Mouse (Mus musculus): ENCODE results near the gene Zfp26. TPM values are rescaled to one million over a fixed set of nuclear protein-coding genes. Genes with fewer than 3 reads are reported as not detected.

The Zfp26 gene
- polyA plus RNA-seq (2016; fragmentation: Nextera tagmentation; extraction: Ambion mirVana): 16.5 and 25.9 TPM in 2 replicates

- DNase-seq (ENCODE audit: low spot score): peak; percentile 82
- peaks cover 36% of the 10 kb centered on the region for H3K36me3 ChIP-seq
- H3K9me3 ChIP-seq: no peaks in the 10 kb centered on the region
- H3K4me1 ChIP-seq (replicated peaks): peaks cover 16% of the 10 kb centered on the region
- H3K4me3 ChIP-seq: peak within 1 kb of the TSS; percentile 88
- peak within 1 kb of the TSS; percentile 96 for H3K27ac ChIP-seq
- no peaks in the 10 kb centered on the region for H3K27me3 ChIP-seq (ENCODE audit: insufficient read depth, poor library complexity, severe bottlenecking)
- under 1% methylated on average over 48 of the region's 48 CpGs for WGBS
These were observed at the start of gene Zfp26 for GRCm38 (mm10) chr9:20459377-20460317. TSS of gene Zfp26 (minus strand) at chr9:20460162.

- Histone ChIP-seq H3K36me3 (peaks cover 96% of the 10 kb centered on the region), H3K4me1 (replicated peaks) (peaks cover 5% of the 10 kb centered on the region; the same call in 1 of the 2 replicates), H3K4me3 (no peak overlapping the region), H3K9me3 (no peaks in the 10 kb centered on the region), H3K27me3 (ENCODE audit: insufficient read depth, poor library complexity, severe bottlenecking) (no peaks in the 10 kb centered on the region), H3K27ac (no peak overlapping the region)
- 84% methylated on average over 3 of the region's 3 CpGs for WGBS
- DNase-seq (ENCODE audit: low spot score): no peak
These were observed 49.7 kb upstream of the Zfp26 start for GRCm38 (mm10) chr9:20509676-20510075.

- no peak overlapping the region for H3K27ac ChIP-seq
- no peaks in the 10 kb centered on the region for H3K9me3 ChIP-seq
- H3K4me1 ChIP-seq (replicated peaks): no peaks in the 10 kb centered on the region
- no peak overlapping the region for H3K4me3 ChIP-seq
- no peaks in the 10 kb centered on the region for H3K27me3 ChIP-seq (ENCODE audit: insufficient read depth, poor library complexity, severe bottlenecking)
- WGBS: 90% methylated on average over 5 of the region's 5 CpGs
- peaks cover 96% of the 10 kb centered on the region for H3K36me3 ChIP-seq
- DNase-seq (ENCODE audit: low spot score): no peak
These were observed 44.8 kb upstream of the Zfp26 start for GRCm38 (mm10) chr9:20504801-20505200.

- Histone ChIP-seq H3K9me3 (no peaks in the 10 kb centered on the region), H3K4me3 (peak overlapping the region; percentile 85), H3K4me1 (replicated peaks) (peaks cover 27% of the 10 kb centered on the region), H3K27me3 (ENCODE audit: insufficient read depth, poor library complexity, severe bottlenecking) (no peaks in the 10 kb centered on the region), H3K27ac (peak overlapping the region; percentile 93), H3K36me3 (peaks cover 60% of the 10 kb centered on the region)
- WGBS: 10% methylated on average over 9 of the region's 9 CpGs
- no peak for DNase-seq (ENCODE audit: low spot score)
These were observed 33.3 kb upstream of the Zfp26 start for GRCm38 (mm10) chr9:20493281-20493680.

GRCm38 (mm10) chr9:20492527-20493233 lies 32.7 kb upstream of the Zfp26 start, which contains the start of gene Zfp426:
TSS of gene Zfp426 (minus strand) at chr9:20492746.
- peaks cover 27% of the 10 kb centered on the region for H3K4me1 ChIP-seq (replicated peaks)
- H3K4me3 ChIP-seq: peak within 1 kb of the TSS; percentile 85
- peak; percentile 90 for DNase-seq (ENCODE audit: low spot score)
- H3K9me3 ChIP-seq: no peaks in the 10 kb centered on the region
- H3K27ac ChIP-seq: peak within 1 kb of the TSS; percentile 93
- WGBS: 2% methylated on average over 40 of the region's 40 CpGs
- H3K36me3 ChIP-seq: peaks cover 57% of the 10 kb centered on the region
- H3K27me3 ChIP-seq (ENCODE audit: insufficient read depth, poor library complexity, severe bottlenecking): no peaks in the 10 kb centered on the region

DNA sequence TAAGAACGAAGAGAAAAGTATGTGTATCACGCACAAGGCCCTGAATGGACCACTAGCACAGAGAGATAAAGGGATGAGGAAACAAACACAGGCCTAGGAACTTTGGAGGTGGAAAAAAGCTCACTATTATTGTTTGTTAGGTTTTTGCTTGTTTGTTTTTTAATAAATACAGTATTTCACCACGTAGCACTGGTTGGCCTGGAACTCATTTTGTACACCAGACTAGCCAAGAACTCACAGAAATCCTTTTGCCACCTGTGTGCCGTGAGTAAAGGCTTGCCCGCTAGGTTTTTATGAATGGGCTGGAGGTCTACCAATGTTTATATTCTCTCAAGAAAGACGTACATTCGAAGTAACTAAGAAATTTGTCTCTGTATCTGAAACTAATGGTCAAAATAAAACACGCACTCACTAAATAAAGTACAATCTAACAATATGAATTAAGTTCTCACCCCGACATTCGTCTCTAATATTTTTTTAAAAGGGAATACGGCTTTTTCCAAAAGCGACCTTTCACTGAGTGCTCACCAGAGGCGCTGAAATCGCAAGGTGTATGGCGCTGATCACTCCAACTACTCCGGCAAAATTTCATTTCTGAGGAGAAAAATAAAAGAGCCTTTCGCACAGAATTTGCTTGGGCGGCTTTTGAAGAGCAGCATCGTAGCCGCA lies 32.0 kb upstream of the Zfp26 start:
- no peaks in the 10 kb centered on the region for H3K9me3 ChIP-seq
- DNase-seq (ENCODE audit: low spot score): no peak

DNA sequence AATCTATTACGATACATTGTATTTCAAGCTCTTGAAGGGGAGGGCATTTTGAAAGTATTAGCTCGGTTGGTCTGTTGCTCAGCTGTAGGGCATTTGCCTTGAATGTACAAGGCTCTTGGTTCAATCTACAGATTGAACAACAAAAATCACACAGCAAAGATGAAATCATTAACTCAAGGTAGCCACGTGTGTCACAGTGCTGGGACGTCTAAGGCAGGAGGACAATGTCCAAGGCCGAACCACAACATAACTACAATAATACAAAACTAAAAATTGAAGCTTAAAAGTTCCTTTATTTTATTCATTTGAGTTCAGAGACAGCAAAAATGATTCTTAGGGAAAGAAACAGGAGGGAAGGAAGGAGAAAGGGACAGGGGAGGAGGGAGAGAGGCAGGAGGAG lies 29.6 kb upstream of the Zfp26 start:
- Histone ChIP-seq H3K27ac (no peak overlapping the region), H3K4me3 (peak overlapping the region; percentile 16; the same call in 1 of the 2 replicates), H3K9me3 (no peaks in the 10 kb centered on the region), H3K4me1 (replicated peaks) (peaks cover 27% of the 10 kb centered on the region), H3K27me3 (ENCODE audit: insufficient read depth, poor library complexity, severe bottlenecking) (no peaks in the 10 kb centered on the region), H3K36me3 (peaks cover 56% of the 10 kb centered on the region)
- 94% methylated on average over 5 of the region's 5 CpGs for WGBS
- no peak for DNase-seq (ENCODE audit: low spot score)

More for the DNA sequence above, 32.0 kb upstream of the Zfp26 start:
- 15% methylated on average over 20 of the region's 20 CpGs for WGBS
- H3K4me3 ChIP-seq: peak overlapping the region; percentile 85
- peak overlapping the region; percentile 93 for H3K27ac ChIP-seq
- no peaks in the 10 kb centered on the region for H3K27me3 ChIP-seq (ENCODE audit: insufficient read depth, poor library complexity, severe bottlenecking)
- peaks cover 56% of the 10 kb centered on the region for H3K36me3 ChIP-seq
- H3K4me1 ChIP-seq (replicated peaks): peaks cover 27% of the 10 kb centered on the region

DNA sequence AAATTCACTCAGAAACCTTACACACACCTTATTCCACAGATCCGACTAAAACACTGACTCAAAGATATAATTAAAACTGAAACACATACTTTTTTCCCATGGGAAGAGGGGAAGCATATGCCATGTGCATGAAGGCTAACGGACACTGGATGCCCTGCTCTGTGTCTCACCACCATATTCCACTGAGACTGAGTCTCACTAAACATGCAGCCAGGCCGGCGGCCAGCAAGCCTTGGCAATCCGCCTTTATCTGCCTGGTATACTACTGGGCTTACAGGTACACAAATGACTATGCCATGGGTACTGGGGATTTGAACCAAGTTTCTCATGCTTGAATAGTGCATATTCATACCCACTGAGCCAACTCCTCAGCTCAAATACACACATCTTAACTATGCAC lies 19.4 kb upstream of the Zfp26 start:
- no peak overlapping the region for H3K4me3 ChIP-seq
- H3K36me3 ChIP-seq: peaks cover 97% of the 10 kb centered on the region
- no peak overlapping the region for H3K27ac ChIP-seq
- no peaks in the 10 kb centered on the region for H3K9me3 ChIP-seq
- no peak for DNase-seq (ENCODE audit: low spot score)
- H3K4me1 ChIP-seq (replicated peaks): no peaks in the 10 kb centered on the region
- H3K27me3 ChIP-seq (ENCODE audit: insufficient read depth, poor library complexity, severe bottlenecking): no peaks in the 10 kb centered on the region
- 93% methylated on average over 5 of the region's 5 CpGs for WGBS

DNA sequence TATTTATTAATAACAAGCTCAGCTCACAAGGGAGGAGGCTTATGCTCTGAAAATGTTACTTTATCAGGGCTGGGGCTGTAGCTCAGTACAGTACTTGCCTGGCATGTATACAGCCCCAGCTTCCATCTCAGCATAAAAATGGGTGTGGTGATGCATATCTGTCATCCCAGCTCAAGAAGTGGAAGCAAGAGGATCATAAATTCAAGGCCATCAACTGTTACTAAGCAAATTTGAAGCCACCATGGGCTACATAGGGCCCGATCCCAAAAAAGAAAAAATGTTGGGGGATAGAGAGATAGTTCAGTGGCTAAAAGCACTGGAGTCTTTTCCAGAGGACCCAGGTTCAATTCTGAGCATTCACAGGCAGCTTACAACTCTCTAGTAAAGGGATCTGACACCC lies 16.7 kb upstream of the Zfp26 start:
- no peak for DNase-seq (ENCODE audit: low spot score)

GRCm38 (mm10) chr9:20466761-20467442 lies 6.9 kb upstream of the Zfp26 start:
- Histone ChIP-seq H3K4me3 (no peak overlapping the region), H3K4me1 (replicated peaks) (no peaks in the 10 kb centered on the region), H3K9me3 (peaks cover 20% of the 10 kb centered on the region), H3K27me3 (ENCODE audit: insufficient read depth, poor library complexity, severe bottlenecking) (no peaks in the 10 kb centered on the region), H3K36me3 (peaks cover 37% of the 10 kb centered on the region), H3K27ac (no peak overlapping the region)
- WGBS: 56% methylated on average over 7 of the region's 7 CpGs
- DNase-seq (ENCODE audit: low spot score): peak; percentile 41

More for the DNA sequence above, 16.7 kb upstream of the Zfp26 start:
- no peaks in the 10 kb centered on the region for H3K4me1 ChIP-seq (replicated peaks)
- no peaks in the 10 kb centered on the region for H3K9me3 ChIP-seq
- peaks cover 98% of the 10 kb centered on the region for H3K36me3 ChIP-seq
- H3K4me3 ChIP-seq: no peak overlapping the region
- no peak overlapping the region for H3K27ac ChIP-seq
- 90% methylated on average over 1 of the region's 1 CpGs for WGBS
- H3K27me3 ChIP-seq (ENCODE audit: insufficient read depth, poor library complexity, severe bottlenecking): no peaks in the 10 kb centered on the region

DNA sequence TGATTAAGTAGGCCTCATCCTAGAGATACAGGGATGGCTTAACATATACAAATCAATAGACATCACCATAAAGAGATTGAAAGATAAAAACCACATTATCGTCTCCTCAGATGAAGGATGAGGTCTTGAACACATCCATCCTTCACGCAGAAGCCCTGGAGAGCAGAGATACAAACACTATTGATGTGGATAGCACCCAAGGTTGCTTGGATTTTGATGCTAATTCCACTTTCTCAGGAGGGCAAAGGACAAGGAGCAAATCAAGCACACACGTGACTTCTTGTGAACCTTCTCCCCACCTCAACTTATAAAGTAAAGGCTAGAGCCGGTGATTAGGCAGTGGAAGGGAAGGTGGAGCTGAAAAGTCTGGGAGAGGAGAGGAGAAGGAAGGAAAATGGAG lies 6.3 kb downstream of the Zfp26 start:
- no peak for DNase-seq (ENCODE audit: low spot score)
- Histone ChIP-seq H3K27me3 (ENCODE audit: insufficient read depth, poor library complexity, severe bottlenecking) (no peaks in the 10 kb centered on the region), H3K36me3 (peaks cover 93% of the 10 kb centered on the region), H3K4me3 (no peak overlapping the region), H3K9me3 (peaks cover 4% of the 10 kb centered on the region; the same call in 1 of the 2 replicates), H3K4me1 (replicated peaks) (peaks cover 7% of the 10 kb centered on the region), H3K27ac (no peak overlapping the region)
- 93% methylated on average over 4 of the region's 4 CpGs for WGBS

DNA sequence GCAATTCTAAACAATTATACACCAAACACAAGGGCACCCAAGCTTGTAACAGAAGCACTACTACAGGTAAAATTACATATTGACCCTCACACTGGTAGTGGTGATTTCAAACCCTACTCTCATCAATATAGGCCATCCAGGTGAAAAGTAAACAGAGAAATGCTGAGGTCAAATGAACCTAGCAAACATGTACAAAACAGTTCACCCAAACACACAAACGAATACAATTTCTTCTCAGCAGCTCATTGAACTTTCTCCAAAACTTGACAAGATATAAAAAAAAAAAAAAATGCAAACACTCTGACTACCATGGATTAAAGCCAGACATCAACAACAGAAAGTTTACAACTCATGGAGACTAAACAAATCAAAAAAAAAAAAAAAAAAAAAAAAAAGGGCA lies 8.5 kb downstream of the Zfp26 start:
- H3K36me3 ChIP-seq: peaks cover 96% of the 10 kb centered on the region
- DNase-seq (ENCODE audit: low spot score): no peak

More for the DNA sequence above, 8.5 kb downstream of the Zfp26 start:
- 97% methylated on average over 1 of the region's 1 CpGs for WGBS
- H3K9me3 ChIP-seq: peaks cover 4% of the 10 kb centered on the region; the same call in 1 of the 2 replicates
- no peak overlapping the region for H3K27ac ChIP-seq
- no peaks in the 10 kb centered on the region for H3K27me3 ChIP-seq (ENCODE audit: insufficient read depth, poor library complexity, severe bottlenecking)
- no peaks in the 10 kb centered on the region for H3K4me1 ChIP-seq (replicated peaks)
- no peak overlapping the region for H3K4me3 ChIP-seq
